Mouse (Mus musculus) embryonic fibroblast, embryonic 13.5 days (primary cell): ENCODE measurements around the gene Garnl3. TPM values are rescaled to one million over a fixed set of nuclear protein-coding genes. Genes with fewer than 3 reads are reported as not detected.

Source experiments
- H3K27ac ChIP-seq: 2 replicates; pipeline ENCODE4 v1.5.1; 2012; ENCODE audit warnings: low read length, control low read depth, inconsistent platforms; ENCODE audit not compliant: insufficient read depth
- H3K4me1 ChIP-seq: 2 replicates; pipeline ENCODE4 v1.6.1; 2011; ENCODE audit warnings: low read length; ENCODE audit not compliant: control insufficient read depth, insufficient read depth
- H3K4me3 ChIP-seq: 2 replicates; pipeline ENCODE4 v1.5.1; 2011; ENCODE audit warnings: mild to moderate bottlenecking, control low read depth, low read length; ENCODE audit not compliant: insufficient read depth
- CTCF ChIP-seq: IDR thresholded peaks from 2 replicates; pipeline ENCODE4 v1.5.1; 2011; ENCODE audit warnings: mild to moderate bottlenecking, control low read depth, low read length, moderate library complexity, borderline replicate concordance; ENCODE audit not compliant: insufficient read depth
- POLR2A ChIP-seq: IDR thresholded peaks from 2 replicates; pipeline ENCODE4 v1.6.1; 2011; ENCODE audit warnings: low read depth, mild to moderate bottlenecking, control low read depth, low read length, moderate library complexity
- polyA plus RNA-seq: library from polyadenylated mRNA; stranded (reverse); fragments of >200 nt; gene quantifications from 2 replicates; pipeline ENCODE4 v1.2.4, GENCODE M21; 2011; ENCODE audit warnings: low read depth; ENCODE audit not compliant: missing spikeins, insufficient read length

Garnl3 gene
- polyA plus RNA-seq, 1 experiment: 11.9 TPM

DNA sequence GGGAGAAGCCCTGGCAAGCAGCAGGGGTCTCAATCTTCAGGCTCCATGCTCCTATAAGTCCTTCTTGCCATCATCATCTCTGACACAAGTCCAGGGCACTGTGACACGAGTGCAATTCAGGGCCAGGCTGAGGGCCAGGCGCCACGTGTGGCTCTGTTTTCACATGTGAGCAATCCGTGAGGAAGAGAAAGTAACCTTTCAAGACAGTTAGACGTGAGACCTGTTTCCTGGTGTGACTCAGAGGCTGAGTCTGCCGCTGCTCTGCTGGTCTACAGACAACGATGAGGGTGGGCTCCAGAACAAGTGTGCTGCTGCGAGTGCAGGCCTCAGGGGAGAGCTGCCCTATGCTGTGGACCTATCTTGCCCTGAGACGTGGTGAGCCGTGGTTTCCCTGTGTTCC lies 41.7 kb upstream of the Garnl3 start:
- no peak overlapping the region for H3K27ac ChIP-seq
- H3K4me1 ChIP-seq: peaks cover 9% of the 10 kb centered on the region
- TF ChIP-seq CTCF: no peak
- TF ChIP-seq POLR2A: no peak
- H3K4me3 ChIP-seq: no peak overlapping the region

DNA sequence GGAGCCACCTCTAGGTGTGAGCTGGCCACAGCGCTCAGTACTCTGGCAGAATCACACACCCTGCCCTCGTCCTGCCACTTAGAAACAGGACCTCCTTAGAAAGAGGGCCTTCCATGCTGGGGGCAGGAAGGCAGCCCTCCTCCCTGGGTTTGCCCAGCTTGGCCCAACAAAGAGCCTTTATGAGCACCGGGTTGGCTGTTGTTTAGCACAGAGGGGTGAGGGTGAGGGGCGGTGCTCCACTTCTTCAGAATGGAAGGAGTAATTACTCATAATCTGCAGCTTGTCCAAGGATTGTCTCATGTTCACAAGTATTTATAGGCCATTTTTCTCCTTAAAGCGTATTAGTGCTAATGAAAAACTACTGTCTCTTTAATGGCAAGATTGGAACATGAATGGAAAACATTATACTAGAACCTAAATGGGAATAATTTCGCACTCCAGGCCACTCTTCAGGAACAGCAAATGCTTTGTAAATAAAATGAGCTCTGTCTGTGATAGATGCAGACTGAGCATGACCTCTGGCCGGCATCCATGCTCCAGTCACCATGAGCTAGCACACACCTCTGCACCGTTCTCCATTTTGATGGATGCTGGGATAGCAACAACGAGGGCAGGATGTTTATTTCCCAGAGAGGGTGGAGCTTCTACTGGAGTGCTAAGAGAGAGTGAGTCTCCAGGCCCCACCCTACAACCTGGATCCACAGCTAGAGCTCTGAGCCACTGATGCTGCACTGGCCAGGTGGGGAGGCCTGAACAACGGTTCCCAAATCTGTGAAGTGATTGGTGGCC lies 39.5 kb upstream of the Garnl3 start:
- Histone ChIP-seq H3K4me1 (no peaks in the 10 kb centered on the region), H3K27ac (no peak overlapping the region), H3K4me3 (no peak overlapping the region)
- TF ChIP-seq CTCF: no peak

DNA sequence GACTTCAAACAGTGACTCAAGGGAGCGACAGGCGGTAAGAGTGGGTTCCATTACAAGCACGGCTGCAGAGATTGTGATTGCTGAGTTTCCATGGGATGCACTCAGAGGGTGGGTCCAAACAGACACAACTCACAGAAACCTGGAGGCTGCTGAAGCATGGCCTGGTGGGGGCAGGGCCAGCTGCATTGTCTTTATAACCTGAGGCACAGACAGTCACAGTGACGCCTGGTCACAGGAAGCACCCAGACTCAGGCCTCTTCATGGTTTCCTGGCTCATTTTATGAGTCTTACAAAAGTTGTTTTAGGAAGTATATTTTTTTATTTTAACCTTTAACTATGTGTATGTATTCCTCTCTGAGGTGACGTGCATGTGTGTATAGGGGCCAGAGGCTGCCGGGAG lies 38.0 kb upstream of the Garnl3 start:
- no peak for TF ChIP-seq CTCF
- TF ChIP-seq POLR2A: no peak
- no peak overlapping the region for H3K27ac ChIP-seq
- no peak overlapping the region for H3K4me3 ChIP-seq
- no peaks in the 10 kb centered on the region for H3K4me1 ChIP-seq

DNA sequence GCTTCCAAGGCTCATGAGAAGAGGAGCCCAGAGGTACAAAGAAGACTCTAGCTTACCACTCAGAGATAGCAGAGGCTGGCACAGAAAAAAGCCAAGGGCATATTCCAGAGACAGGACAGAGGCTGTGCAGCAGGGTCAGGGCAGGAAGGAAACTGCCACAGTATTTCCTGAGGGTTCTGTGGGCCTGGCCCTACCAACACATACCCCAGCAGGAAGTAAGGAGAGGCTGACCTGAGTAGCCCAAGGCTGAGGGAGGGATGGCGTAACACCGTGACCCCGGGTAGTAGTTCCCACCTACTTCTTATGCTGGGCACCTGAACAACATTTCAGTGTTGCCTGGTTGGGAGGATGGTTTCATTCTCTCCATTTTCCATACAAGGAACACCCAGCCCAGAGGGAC lies 35.6 kb upstream of the Garnl3 start:
- TF ChIP-seq POLR2A (no peak), CTCF (no peak)
- no peaks in the 10 kb centered on the region for H3K4me1 ChIP-seq
- no peak overlapping the region for H3K4me3 ChIP-seq
- no peak overlapping the region for H3K27ac ChIP-seq

DNA sequence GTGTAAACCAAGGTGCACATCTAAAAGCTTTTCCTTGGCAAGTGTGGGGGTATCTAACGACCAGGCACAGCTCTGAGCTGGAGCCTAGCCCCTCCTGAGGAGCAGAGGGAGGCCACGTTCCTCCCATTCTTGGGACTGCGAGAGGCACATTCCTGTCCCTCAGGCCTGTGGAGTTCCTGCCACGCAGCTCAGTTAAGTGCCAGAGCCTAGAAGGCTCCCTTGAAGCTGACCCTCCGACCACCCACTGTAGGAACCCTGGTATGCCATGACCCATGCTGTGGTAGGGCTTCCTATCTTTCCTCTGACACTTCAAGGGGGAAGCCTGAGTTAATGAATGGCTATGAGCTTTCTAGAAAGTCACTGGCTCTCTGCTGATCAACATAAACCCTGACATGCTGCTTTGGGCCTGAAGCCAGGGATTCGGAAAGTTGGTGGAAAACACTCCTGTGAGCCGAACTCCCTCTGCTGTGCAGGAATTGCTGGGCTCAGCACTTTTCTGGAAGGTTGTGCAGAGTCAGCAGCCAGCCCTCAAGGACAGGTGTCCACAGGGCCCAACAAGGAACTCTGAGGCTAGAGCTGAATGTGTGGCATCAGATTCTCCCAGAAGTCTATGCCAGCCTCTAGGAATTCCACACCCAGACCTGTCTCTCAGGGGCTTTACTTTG lies 34.4 kb upstream of the Garnl3 start:
- no peak overlapping the region for H3K4me3 ChIP-seq
- TF ChIP-seq CTCF: no peak
- no peak for TF ChIP-seq POLR2A
- no peaks in the 10 kb centered on the region for H3K4me1 ChIP-seq

DNA sequence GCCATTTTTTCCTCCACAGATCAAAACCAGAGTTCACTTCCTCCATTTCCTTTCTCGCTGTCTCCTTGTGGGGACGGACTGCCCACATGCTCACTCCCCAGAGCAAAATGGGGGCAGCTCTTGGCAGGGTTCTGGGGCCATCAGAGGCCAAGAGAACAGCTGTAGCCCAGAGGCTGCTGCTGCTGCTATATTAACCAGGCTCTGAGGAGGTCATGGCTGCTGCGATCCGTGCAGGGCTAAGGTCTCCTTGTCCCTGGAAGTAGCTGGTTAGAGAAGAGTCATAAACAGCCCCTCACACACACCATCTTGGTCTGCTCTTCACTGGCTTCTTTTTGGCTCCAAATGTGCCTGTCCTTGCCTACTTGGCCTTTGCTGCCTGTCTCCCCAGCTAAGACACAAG lies 33.8 kb upstream of the Garnl3 start:
- no peak for TF ChIP-seq CTCF
- TF ChIP-seq POLR2A: no peak
- no peaks in the 10 kb centered on the region for H3K4me1 ChIP-seq
- H3K4me3 ChIP-seq: no peak overlapping the region
- no peak overlapping the region for H3K27ac ChIP-seq

More for the DNA sequence above, 34.4 kb upstream of the Garnl3 start:
- H3K27ac ChIP-seq: no peak overlapping the region

DNA sequence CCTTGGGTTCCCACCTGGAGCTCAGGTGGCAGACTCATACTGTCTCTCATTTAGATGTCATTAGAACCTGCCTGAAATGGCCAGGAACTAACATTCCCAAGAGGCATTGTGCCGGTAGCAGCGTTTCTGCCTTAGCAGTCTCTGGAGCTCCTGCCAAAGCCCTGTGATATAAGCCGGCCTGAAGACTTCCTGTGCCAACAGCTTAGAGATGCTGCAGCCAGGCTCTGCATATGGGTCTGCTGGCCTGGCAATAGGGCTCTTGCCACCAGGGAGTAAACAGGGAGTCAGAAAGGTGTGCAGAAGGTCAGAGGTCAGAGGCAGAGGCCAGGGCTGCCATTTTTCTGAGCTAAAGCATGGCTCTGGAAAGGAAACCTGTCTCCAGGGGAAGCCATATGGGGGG lies 33.2 kb upstream of the Garnl3 start:
- Histone ChIP-seq H3K27ac (no peak overlapping the region), H3K4me1 (no peaks in the 10 kb centered on the region)

DNA sequence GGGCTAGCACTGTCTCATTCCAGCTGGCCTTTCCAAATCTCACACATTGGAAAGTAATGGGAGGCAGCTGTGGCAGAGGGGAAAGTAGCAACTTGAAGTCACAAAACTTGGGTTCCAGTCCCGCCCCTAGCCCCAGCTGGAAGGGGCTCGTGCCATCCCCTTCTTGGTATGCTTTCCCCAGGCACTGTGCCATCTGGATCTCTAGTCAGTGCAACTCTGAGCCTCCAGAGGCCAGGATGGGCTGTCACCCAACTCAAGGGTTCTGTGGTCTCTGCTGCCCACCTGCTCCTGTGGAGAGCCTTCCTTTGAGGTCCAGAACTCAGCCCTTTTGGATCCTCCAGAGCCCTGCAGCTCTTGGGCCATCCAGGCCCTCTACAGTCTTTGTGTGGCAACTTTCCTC lies 30.7 kb upstream of the Garnl3 start:
- TF ChIP-seq POLR2A: no peak
- TF ChIP-seq CTCF: no peak
- Histone ChIP-seq H3K4me1 (no peaks in the 10 kb centered on the region), H3K4me3 (no peak overlapping the region)

More for the DNA sequence above, 33.2 kb upstream of the Garnl3 start:
- H3K4me3 ChIP-seq: no peak overlapping the region
- TF ChIP-seq CTCF (no peak), POLR2A (no peak)

DNA sequence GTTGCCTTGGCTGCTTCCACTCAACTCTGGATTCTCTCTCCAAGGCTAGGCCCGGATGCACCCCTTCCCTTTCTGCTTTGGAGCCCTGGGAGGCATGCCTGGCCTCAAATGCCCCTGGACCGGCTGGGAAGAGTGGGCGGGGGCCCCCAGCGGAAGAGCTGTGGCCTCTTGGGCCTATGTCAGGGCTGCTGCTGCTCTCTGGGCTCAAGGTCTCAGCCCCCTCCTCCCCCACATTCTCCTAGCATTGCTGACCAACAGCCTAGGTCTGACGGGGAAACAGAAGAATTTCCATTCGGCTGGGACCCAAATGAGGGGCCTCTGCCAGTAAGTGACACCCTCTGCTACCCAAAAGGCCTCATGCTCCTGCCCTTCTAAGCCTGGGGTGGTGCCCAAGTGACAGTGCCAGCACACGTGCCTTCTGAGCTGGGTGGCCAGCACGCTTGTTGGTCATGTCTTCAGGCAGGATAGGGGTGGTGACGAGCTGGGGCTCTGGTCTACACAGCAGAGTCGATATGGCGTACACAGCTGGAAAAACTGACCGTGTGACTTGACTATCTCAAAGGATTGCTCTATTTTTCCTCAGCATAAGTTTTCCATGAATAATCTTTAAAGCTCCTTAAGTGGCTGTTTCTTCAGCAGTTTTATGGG lies 29.0 kb upstream of the Garnl3 start:
- Histone ChIP-seq H3K27ac (peak overlapping the region; percentile 49), H3K4me3 (no peak overlapping the region)

More for the DNA sequence above, 30.7 kb upstream of the Garnl3 start:
- H3K27ac ChIP-seq: no peak overlapping the region

DNA sequence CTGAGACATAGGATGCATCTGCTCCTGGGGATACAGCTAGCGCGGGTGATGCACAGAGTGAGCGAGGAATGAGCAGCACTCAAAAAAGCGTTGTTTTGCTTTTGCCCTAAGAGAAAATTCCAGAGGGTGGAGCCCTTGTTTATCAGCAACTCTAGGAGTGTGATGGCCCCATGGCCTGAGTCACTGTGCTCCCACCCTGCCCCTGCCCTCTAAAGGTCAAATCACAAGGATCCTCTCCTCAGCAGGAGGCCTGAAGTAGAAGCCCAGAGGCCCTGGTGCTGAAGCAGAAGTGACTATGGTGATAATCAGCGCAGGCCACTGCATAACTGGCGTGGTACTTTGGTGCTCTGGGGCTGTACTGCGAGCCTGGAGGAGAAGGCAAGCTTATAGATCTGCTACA lies 28.1 kb upstream of the Garnl3 start:
- no peak overlapping the region for H3K4me3 ChIP-seq
- H3K27ac ChIP-seq: peak overlapping the region; percentile 49; the same call in 1 of the 2 replicates
- no peak for TF ChIP-seq CTCF
- no peaks in the 10 kb centered on the region for H3K4me1 ChIP-seq

More for the DNA sequence above, 29.0 kb upstream of the Garnl3 start:
- TF ChIP-seq POLR2A (no peak), CTCF (no peak)
- no peaks in the 10 kb centered on the region for H3K4me1 ChIP-seq
